ENCODE assay signal across 8 mouse cellular contexts in the genomic region with DNA sequence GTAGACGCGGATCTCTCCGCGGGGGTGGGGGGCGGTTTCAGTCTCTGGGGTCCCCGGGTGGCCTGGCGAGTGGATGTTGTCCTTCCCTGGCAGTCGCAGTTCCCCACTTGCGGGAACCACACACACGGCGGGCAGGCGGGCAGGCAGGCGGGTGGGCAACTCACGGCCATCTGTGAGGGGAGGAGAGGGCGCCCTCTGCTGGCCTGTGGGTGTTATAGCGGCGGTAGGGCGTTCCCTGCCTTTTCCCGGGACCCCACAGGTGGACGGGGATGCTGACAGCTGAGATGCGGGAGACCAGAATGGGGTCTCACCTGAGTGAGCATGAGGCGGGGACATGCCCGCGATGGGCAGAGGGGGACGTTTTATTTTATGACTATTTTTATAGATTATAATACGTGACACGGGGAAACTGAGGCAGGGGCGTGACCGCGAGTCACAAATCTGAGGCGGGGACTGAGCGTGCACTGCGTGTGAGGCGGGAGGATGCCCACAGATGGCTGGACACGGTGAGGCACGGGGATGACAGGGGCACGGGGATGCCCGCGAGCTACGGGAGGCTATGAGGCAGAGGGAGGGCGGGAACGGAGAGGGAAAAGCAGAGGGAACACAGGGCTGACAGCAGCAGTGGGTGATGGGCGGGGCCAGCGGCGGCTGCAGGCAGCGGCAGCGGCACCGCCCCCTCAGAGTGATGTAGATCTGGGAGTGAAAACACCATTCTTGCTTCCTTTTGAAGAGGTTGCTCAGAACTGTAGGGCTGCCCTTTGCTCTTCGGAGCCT.
DNase-seq lines count a peak whose midpoint lies in the region; ATAC-seq and TF ChIP-seq lines count a peak whose summit lies in the region.

No protein-coding gene starts in this region.

- peak; percentile 60 for TF ChIP-seq CTCF in cerebellum, adult 2 months (IDR thresholded peaks at IDR 0.05; ENCODE audit: borderline replicate concordance, insufficient read depth, low read depth, low read length)

- no peak for TF ChIP-seq POLR2A in cerebellum, adult 2 months (IDR thresholded peaks at IDR 0.05; ENCODE audit: borderline replicate concordance, insufficient read depth, low read length)

- no peaks in the 10 kb centered on the region for H3K4me1 ChIP-seq in cerebellum, adult 2 months (ENCODE audit: control insufficient read depth, insufficient read depth, low read length)
- H3K4me1 ChIP-seq in hindbrain, embryonic 15.5 days (replicated peaks) = no peaks in the 10 kb centered on the region
- peaks cover 7% of the 10 kb centered on the region; the same call in 1 of the 2 replicates for H3K4me1 ChIP-seq in megakaryocyte, embryonic 14.5 days

- no peaks in the 10 kb centered on the region for H3K36me3 ChIP-seq in hindbrain, embryonic 15.5 days
- no peaks in the 10 kb centered on the region for H3K36me3 ChIP-seq in megakaryocyte, embryonic 14.5 days (replicated peaks; ENCODE audit: low read length)

- H3K27ac ChIP-seq in cerebellum, adult 2 months (ENCODE audit: insufficient read depth, low read length) = no peak overlapping the region
- peak overlapping the region; percentile 18; the same call in 1 of the 2 replicates for H3K27ac ChIP-seq in hindbrain, embryonic 15.5 days (replicated peaks)

- intact Hi-C loops in left cerebral cortex, postnatal 10 days (cut with DNase I) = no loop called here

- ATAC-seq in CD4-positive, CD25-positive, alpha-beta regulatory T cell, adult 4 months = no peak
- peak; percentile 93 for ATAC-seq in hindbrain, embryonic 15.5 days (ENCODE audit: low FRiP score, low read depth)

- no peaks in the 10 kb centered on the region for H3K27me3 ChIP-seq in cerebellum, adult 2 months (ENCODE audit: control insufficient read depth, insufficient read depth, low read length)
- H3K27me3 ChIP-seq in hindbrain, embryonic 15.5 days = 0 out of 2 replicates have a peak, but pooled peaks cover 4% of the 10 kb centered on the region
- H3K27me3 ChIP-seq in megakaryocyte, embryonic 14.5 days (replicated peaks) = peaks cover 2% of the 10 kb centered on the region

- peak overlapping the region; percentile 46 for H3K4me3 ChIP-seq in cerebellum, adult 2 months (replicated peaks; ENCODE audit: insufficient read depth, low read depth, low read length)
- H3K4me3 ChIP-seq in hindbrain, embryonic 15.5 days = peak overlapping the region; percentile 50
- H3K4me3 ChIP-seq in megakaryocyte, embryonic 14.5 days (replicated peaks) = peak overlapping the region; percentile 75

- peak overlapping the region; percentile 53 for H3K9ac ChIP-seq in hindbrain, embryonic 15.5 days

- WGBS in cerebellum, adult 2 months = 1% methylated on average over 49 of the region's 49 CpGs
- WGBS in hindbrain, embryonic 15.5 days = 2% methylated on average over 48 of the region's 49 CpGs

- DNase-seq in CD4-positive, CD25-positive, alpha-beta regulatory T cell, adult 2 months (ENCODE audit: low read depth, low spot score) = peak; percentile 34
- DNase-seq in cerebellum, adult 2 months = peak; percentile 34 to 51
- peak; percentile 62 for DNase-seq in forelimb bud, embryonic 11.5 days (ENCODE audit: low read depth, low spot score)
- DNase-seq in left cerebral cortex, postnatal 10 days (ENCODE audit: extremely low spot score in 1 of 2, low spot score in 2 of 2) = peak; percentile 49 to 83
- peak; percentile 86 for DNase-seq in right cerebral cortex, postnatal 4 days

- peak overlapping the region; percentile 81 for H3K4me2 ChIP-seq in hindbrain, embryonic 15.5 days

- H3K9me3 ChIP-seq in hindbrain, embryonic 15.5 days = no peaks in the 10 kb centered on the region
- peaks cover 13% of the 10 kb centered on the region for H3K9me3 ChIP-seq in megakaryocyte, embryonic 14.5 days

Comparison
In these comparisons a context has a peak if more than half of its experiments do, and no peak if none do; other contexts are left out.
1. DNase-seq: peak in every context shown above with its lines; median percentile 86 in right cerebral cortex, postnatal 4 days; 66 in left cerebral cortex, postnatal 10 days; 62 in forelimb bud, embryonic 11.5 days; 42 in cerebellum, adult 2 months; 34 in CD4-positive, CD25-positive, alpha-beta regulatory T cell, adult 2 months.